Mouse (Mus musculus): ENCODE measurements around the gene Metap2. TPM values are rescaled to one million over a fixed set of nuclear protein-coding genes. Genes with fewer than 3 reads are reported as not detected.
"Not testable (repeated sequence)": the region's sequence is repeated elsewhere in the genome, so short reads cannot be mapped to it uniquely, and the experiment has no call there.

Gene Metap2
- polyA plus RNA-seq, 1 experiment: 171 TPM

GRCm38 (mm10) chr10:93813755-93814154, 83.1 kb downstream of the Metap2 start:
- no peaks in the 10 kb centered on the region for H3K36me3 ChIP-seq (ENCODE audit: control insufficient read depth, insufficient read depth)
- H3K79me2 ChIP-seq (ENCODE audit: control insufficient read depth, insufficient read depth): no peaks in the 10 kb centered on the region
- H3K4me2 ChIP-seq (ENCODE audit: low read depth): no peak overlapping the region
- no peak for TF ChIP-seq MAX (IDR thresholded peaks at IDR 0.05; ENCODE audit: low read depth)
- no peak for TF ChIP-seq MYOD1 (IDR thresholded peaks at IDR 0.05; ENCODE audit: control insufficient read depth in 1 of 3, insufficient read length in 2 of 3, low read depth in 2 of 3)
- TF ChIP-seq E2F4 (IDR thresholded peaks at IDR 0.05; ENCODE audit: insufficient read depth): no peak
- no peak for TF ChIP-seq USF1 (IDR thresholded peaks at IDR 0.05; ENCODE audit: low read depth)
- TF ChIP-seq POLR2A (IDR thresholded peaks at IDR 0.05; ENCODE audit: insufficient read length, low read depth): no peak
- TF ChIP-seq TCF12 (IDR thresholded peaks at IDR 0.05; ENCODE audit: insufficient read depth, poor library complexity, severe bottlenecking): no peak
- no peak for TF ChIP-seq SRF (IDR thresholded peaks at IDR 0.05; ENCODE audit: control insufficient read depth, insufficient read length, low read depth)
- TF ChIP-seq POLR2AphosphoS2 (IDR thresholded peaks at IDR 0.05; ENCODE audit: insufficient read length, low read depth): no peak
- no peak for TF ChIP-seq MYOG (IDR thresholded peaks at IDR 0.05; ENCODE audit: control insufficient read depth in 1 of 3, insufficient read depth in 1 of 3, insufficient read length in 2 of 3, low read depth in 2 of 3)
- TF ChIP-seq REST (IDR thresholded peaks at IDR 0.05; ENCODE audit: insufficient read depth, insufficient read length): no peak
- no peak for TF ChIP-seq CEBPB (IDR thresholded peaks at IDR 0.05; ENCODE audit: insufficient read depth, poor library complexity, severe bottlenecking)
- TF ChIP-seq TCF3 (IDR thresholded peaks at IDR 0.05; ENCODE audit: insufficient read length, low read depth): no peak
- H3ac ChIP-seq (ENCODE audit: control insufficient read depth, insufficient read length): no peak overlapping the region
- H3K27me3 ChIP-seq (ENCODE audit: control insufficient read depth, insufficient read depth, insufficient read length): no peaks in the 10 kb centered on the region
- H3K4me3 ChIP-seq: no peak overlapping the region

GRCm38 (mm10) chr10:93812774-93813415, 84.0 kb downstream of the Metap2 start:
- no peak overlapping the region for H3ac ChIP-seq (ENCODE audit: control insufficient read depth, insufficient read length)
- H3K4me3 ChIP-seq: peak overlapping the region; percentile 10
- H3K27me3 ChIP-seq (ENCODE audit: control insufficient read depth, insufficient read depth, insufficient read length): no peaks in the 10 kb centered on the region
- no peaks in the 10 kb centered on the region for H3K79me2 ChIP-seq (ENCODE audit: control insufficient read depth, insufficient read depth)
- peak overlapping the region; percentile 87 for H3K4me2 ChIP-seq (ENCODE audit: low read depth)
- TF ChIP-seq SRF (IDR thresholded peaks at IDR 0.05; ENCODE audit: control insufficient read depth, insufficient read length, low read depth) (no peak), CEBPB (IDR thresholded peaks at IDR 0.05; ENCODE audit: insufficient read depth, poor library complexity, severe bottlenecking) (no peak), REST (IDR thresholded peaks at IDR 0.05; ENCODE audit: insufficient read depth, insufficient read length) (no peak), POLR2AphosphoS2 (IDR thresholded peaks at IDR 0.05; ENCODE audit: insufficient read length, low read depth) (no peak), MAX (IDR thresholded peaks at IDR 0.05; ENCODE audit: low read depth) (no peak), MYOD1 (IDR thresholded peaks at IDR 0.05; ENCODE audit: control insufficient read depth in 1 of 3, insufficient read length in 2 of 3, low read depth in 2 of 3) (no peak), E2F4 (IDR thresholded peaks at IDR 0.05; ENCODE audit: insufficient read depth) (no peak), TCF3 (IDR thresholded peaks at IDR 0.05; ENCODE audit: insufficient read length, low read depth) (no peak), POLR2A (IDR thresholded peaks at IDR 0.05; ENCODE audit: insufficient read length, low read depth) (no peak), TCF12 (IDR thresholded peaks at IDR 0.05; ENCODE audit: insufficient read depth, poor library complexity, severe bottlenecking) (no peak), MYOG (IDR thresholded peaks at IDR 0.05; ENCODE audit: control insufficient read depth in 1 of 3, insufficient read depth in 1 of 3, insufficient read length in 2 of 3, low read depth in 2 of 3) (no peak), USF1 (IDR thresholded peaks at IDR 0.05; ENCODE audit: low read depth) (no peak)
- H3K36me3 ChIP-seq (ENCODE audit: control insufficient read depth, insufficient read depth): no peaks in the 10 kb centered on the region

GRCm38 (mm10) chr10:93812098-93812497, 84.8 kb downstream of the Metap2 start:
- Histone ChIP-seq H3K4me3 (no peak overlapping the region), H3K4me2 (ENCODE audit: low read depth) (no peak overlapping the region), H3K79me2 (ENCODE audit: control insufficient read depth, insufficient read depth) (no peaks in the 10 kb centered on the region), H3K27me3 (ENCODE audit: control insufficient read depth, insufficient read depth, insufficient read length) (no peaks in the 10 kb centered on the region), H3K36me3 (ENCODE audit: control insufficient read depth, insufficient read depth) (no peaks in the 10 kb centered on the region), H3ac (ENCODE audit: control insufficient read depth, insufficient read length) (no peak overlapping the region)
- TF ChIP-seq POLR2A (IDR thresholded peaks at IDR 0.05; ENCODE audit: insufficient read length, low read depth): no peak
- TF ChIP-seq MYOG (IDR thresholded peaks at IDR 0.05; ENCODE audit: control insufficient read depth in 1 of 3, insufficient read depth in 1 of 3, insufficient read length in 2 of 3, low read depth in 2 of 3): no peak
- no peak for TF ChIP-seq MYOD1 (IDR thresholded peaks at IDR 0.05; ENCODE audit: control insufficient read depth in 1 of 3, insufficient read length in 2 of 3, low read depth in 2 of 3)
- no peak for TF ChIP-seq REST (IDR thresholded peaks at IDR 0.05; ENCODE audit: insufficient read depth, insufficient read length)
- TF ChIP-seq MAX (IDR thresholded peaks at IDR 0.05; ENCODE audit: low read depth): no peak
- no peak for TF ChIP-seq TCF12 (IDR thresholded peaks at IDR 0.05; ENCODE audit: insufficient read depth, poor library complexity, severe bottlenecking)
- no peak for TF ChIP-seq TCF3 (IDR thresholded peaks at IDR 0.05; ENCODE audit: insufficient read length, low read depth)
- TF ChIP-seq E2F4 (IDR thresholded peaks at IDR 0.05; ENCODE audit: insufficient read depth): no peak
- no peak for TF ChIP-seq POLR2AphosphoS2 (IDR thresholded peaks at IDR 0.05; ENCODE audit: insufficient read length, low read depth)
- TF ChIP-seq SRF (IDR thresholded peaks at IDR 0.05; ENCODE audit: control insufficient read depth, insufficient read length, low read depth): no peak
- TF ChIP-seq USF1 (IDR thresholded peaks at IDR 0.05; ENCODE audit: low read depth): no peak
- no peak for TF ChIP-seq CEBPB (IDR thresholded peaks at IDR 0.05; ENCODE audit: insufficient read depth, poor library complexity, severe bottlenecking)

- H3K4me2 ChIP-seq (ENCODE audit: low read depth): peak overlapping the region; percentile 38
- no peaks in the 10 kb centered on the region for H3K27me3 ChIP-seq (ENCODE audit: control insufficient read depth, insufficient read depth, insufficient read length)
- H3K4me3 ChIP-seq: no peak overlapping the region
- no peaks in the 10 kb centered on the region for H3K79me2 ChIP-seq (ENCODE audit: control insufficient read depth, insufficient read depth)
- no peaks in the 10 kb centered on the region for H3K36me3 ChIP-seq (ENCODE audit: control insufficient read depth, insufficient read depth)
- TF ChIP-seq POLR2AphosphoS2 (IDR thresholded peaks at IDR 0.05; ENCODE audit: insufficient read length, low read depth): no peak
- no peak for TF ChIP-seq E2F4 (IDR thresholded peaks at IDR 0.05; ENCODE audit: insufficient read depth)
- TF ChIP-seq USF1 (IDR thresholded peaks at IDR 0.05; ENCODE audit: low read depth): no peak
- peak in 1 of 3 experiments; percentile 59 for TF ChIP-seq MYOG (IDR thresholded peaks at IDR 0.05; ENCODE audit: control insufficient read depth in 1 of 3, insufficient read depth in 1 of 3, insufficient read length in 2 of 3, low read depth in 2 of 3)
- no peak for TF ChIP-seq SRF (IDR thresholded peaks at IDR 0.05; ENCODE audit: control insufficient read depth, insufficient read length, low read depth)
- TF ChIP-seq TCF12 (IDR thresholded peaks at IDR 0.05; ENCODE audit: insufficient read depth, poor library complexity, severe bottlenecking): no peak
- TF ChIP-seq POLR2A (IDR thresholded peaks at IDR 0.05; ENCODE audit: insufficient read length, low read depth): no peak
- TF ChIP-seq TCF3 (IDR thresholded peaks at IDR 0.05; ENCODE audit: insufficient read length, low read depth): no peak
- TF ChIP-seq CEBPB (IDR thresholded peaks at IDR 0.05; ENCODE audit: insufficient read depth, poor library complexity, severe bottlenecking): no peak
- peak in 1 of 3 experiments; percentile 7 for TF ChIP-seq MYOD1 (IDR thresholded peaks at IDR 0.05; ENCODE audit: control insufficient read depth in 1 of 3, insufficient read length in 2 of 3, low read depth in 2 of 3)
- TF ChIP-seq REST (IDR thresholded peaks at IDR 0.05; ENCODE audit: insufficient read depth, insufficient read length): no peak
- H3ac ChIP-seq (ENCODE audit: control insufficient read depth, insufficient read length): no peak overlapping the region
These were observed 86.2 kb downstream of the Metap2 start for GRCm38 (mm10) chr10:93810590-93811185.

GRCm38 (mm10) chr10:93809438-93809837, 87.5 kb downstream of the Metap2 start:
- not testable (repeated sequence) for H3K79me2 ChIP-seq (ENCODE audit: control insufficient read depth, insufficient read depth); H3ac ChIP-seq (ENCODE audit: control insufficient read depth, insufficient read length); H3K4me3 ChIP-seq; H3K4me2 ChIP-seq (ENCODE audit: low read depth); H3K27me3 ChIP-seq (ENCODE audit: control insufficient read depth, insufficient read depth, insufficient read length); H3K36me3 ChIP-seq (ENCODE audit: control insufficient read depth, insufficient read depth)
